Mouse (Mus musculus) T-helper 17 cell (primary cell): ENCODE results near the gene Sspo.

Source experiments
- in situ Hi-C, 2 experiments: fragments of 300-600 bp; cut with MboI, MseI; formaldehyde crosslinking; loops; 1 replicate in 1 of 2; 2 replicates in 1 of 2; pipeline ENCODE4 v1.15.1; 2025; ENCODE audit warnings: high pct_unique_total_duplicates in 2 of 2

The Sspo gene

DNA sequence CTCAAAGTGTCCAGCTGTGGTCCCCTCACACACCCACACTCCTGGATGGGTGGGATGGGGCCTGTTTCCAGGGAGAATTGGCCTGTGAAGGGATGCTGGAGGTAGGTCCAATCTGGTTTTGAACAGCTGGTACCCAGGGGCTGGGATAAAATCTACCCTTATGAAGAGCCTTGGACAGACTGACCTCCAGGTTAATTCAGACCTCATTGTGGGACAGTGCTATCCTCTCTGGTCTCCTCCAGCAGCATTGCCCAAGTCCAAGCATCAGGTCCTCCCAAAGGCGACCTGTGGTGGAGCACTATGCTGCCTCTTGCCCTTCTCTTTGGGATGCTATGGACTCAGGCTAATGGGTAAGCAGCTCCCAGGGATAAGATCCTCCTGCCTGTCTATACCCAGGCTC lies at the start of gene Sspo:
Sspo (plus strand) TSS at position 301 of the 400 bp plus-strand sequence.
- in situ Hi-C loops = no loop called here

DNA sequence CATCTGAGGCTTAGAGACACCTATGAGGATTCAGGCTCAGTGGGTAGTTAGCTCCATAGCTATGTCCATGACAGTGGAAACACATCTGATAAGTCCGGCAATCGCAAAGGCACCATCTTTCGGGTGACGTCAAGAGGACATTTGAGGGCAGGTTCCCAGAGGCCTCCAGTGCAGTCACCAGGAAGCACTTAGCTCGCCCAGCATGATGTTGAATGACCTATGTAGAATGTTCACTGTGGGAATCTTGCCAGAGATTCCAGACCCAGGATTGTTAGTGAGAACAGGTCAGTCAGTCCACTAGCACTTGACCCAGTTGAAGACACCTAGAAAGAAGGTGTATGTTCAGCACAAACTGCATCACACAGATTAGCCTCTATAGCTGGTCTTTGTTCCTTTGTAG lies 48.1 kb upstream of the Sspo start:
- in situ Hi-C loops = loop anchor here in 1 of 2 experiments (10.0 kb wide), 1 partner anchor 745 kb away; no protein-coding TSS in a partner anchor

DNA sequence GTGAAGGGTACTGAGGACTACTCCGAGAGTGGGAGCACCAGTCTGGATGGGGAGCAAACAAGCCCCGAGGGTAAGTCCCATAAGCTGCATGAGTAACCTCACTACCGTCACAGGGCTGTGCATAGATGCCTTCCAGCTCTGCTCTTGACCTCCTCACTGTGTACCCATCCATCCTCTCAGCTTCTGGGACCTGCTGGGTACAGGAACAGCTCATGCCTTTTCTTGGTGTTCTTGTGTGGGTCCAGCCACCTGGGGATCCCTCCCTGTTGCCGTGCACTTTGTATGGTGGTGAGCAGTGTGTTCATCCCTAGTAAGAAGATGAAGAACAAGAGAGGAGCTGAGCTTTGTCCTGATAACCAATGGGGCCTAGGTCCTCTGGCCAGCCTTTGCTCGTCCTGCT lies 44.0 kb upstream of the Sspo start:
- in situ Hi-C loops = no loop called here

DNA sequence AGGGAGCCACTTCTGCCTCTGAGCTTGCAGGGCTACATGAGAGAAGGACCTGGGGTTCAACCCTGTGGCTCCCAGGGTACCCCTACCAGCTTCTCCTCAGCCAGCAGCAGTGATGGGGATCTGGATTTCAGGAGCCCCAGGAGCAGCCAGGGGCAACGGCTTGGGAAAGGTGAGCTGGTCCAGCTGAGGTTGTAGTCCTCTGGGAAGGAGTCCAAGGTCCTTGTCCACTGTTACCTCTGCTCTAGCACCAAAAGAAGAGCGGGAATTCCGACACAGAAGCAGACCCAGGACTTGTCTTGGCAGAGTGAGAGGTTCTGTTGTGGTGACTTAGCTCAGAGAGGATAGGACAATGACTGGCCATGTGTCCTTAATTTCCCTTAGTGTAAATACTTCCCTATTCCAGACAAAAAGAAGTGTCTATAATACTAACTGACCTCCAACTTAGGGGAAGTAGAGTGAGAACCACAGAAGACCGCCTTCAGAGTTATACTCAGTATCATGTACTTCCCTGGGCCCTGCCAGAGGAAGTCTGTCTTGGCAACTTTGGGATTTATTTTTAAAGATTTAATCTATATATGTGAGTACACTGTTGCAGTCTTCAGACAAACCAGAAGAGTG lies 38.2 kb upstream of the Sspo start:
- in situ Hi-C loops = no loop called here

DNA sequence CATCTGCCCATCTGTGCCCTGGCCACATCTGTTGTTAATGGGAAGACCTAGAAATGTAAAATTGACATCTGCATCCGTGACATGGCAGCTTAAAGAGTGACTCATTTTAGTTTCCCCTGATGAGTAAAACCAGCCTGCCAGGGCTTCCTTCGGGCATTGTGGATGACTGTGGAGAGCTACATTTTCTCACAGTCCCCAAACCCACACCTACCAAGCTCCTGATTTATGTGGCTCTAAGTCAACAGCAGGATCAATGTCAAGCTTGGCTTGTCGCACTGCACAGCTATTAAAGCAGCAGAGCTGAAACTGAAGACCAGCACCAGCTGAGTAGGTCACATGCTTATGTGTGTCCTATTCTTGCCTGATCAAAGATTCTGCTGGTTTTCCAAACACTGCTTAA lies 37.5 kb upstream of the Sspo start:
- in situ Hi-C loops = no loop called here

DNA sequence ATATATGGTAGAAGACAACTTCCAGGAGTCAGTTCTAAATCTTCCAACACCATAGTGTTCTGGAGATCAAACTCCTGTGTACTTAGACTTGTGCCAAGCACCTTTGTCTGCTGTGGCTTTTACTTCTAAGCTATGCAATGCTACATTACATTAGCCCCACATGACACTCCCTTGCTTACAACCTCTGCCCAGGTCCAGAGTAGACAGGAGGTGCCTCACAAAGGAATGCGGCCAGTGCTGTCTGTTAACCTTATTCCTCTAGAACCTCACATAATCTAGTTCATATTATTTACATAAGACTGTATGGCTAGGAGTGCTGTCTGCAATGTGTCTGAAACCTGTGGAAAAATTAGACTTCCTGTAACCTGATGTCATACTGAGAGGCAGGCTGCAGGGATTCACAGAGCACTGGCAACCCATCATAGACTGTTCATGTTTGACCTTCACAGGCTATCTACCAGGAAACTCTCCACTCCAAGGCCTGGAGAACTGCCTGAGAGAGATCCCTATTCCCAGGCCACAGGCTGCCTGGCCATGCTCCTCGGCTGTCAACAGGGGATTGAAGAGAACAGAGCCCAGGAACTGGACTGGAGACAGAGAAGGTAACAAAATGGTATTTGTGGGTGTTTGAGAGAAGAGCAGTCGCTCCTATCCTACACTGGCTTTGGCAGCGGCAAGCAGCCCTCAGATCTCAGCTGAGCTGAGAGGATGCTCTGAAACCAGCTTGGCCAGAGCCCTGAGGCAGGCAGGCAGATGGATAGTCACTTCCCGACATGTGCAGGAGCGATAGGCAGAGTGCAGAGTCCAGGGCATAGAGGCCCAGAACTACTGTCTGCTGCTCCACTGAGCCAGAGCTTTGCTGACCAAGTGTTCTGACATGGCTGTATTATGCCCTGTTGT lies 36.6 kb upstream of the Sspo start:
- in situ Hi-C loops = no loop called here

DNA sequence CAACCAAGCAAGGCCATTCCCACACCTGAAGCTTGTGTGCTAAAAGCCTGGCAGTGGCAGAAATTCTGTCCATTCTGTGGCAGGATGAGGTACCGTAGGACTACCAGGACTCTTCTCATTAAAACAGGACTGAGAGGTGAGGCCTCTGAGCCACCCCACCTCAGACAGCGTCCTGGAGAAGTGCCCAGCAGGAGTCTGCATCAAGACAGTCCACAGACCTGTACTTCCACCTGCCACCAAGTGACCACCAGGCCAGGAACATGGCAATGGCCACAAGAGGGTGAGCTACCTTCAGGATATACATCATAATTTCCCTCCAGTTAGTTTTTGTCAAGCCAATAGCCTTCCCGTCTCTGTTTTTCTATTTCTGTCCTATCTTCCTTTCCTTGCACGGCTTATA lies 35.9 kb upstream of the Sspo start:
- in situ Hi-C loops = no loop called here

DNA sequence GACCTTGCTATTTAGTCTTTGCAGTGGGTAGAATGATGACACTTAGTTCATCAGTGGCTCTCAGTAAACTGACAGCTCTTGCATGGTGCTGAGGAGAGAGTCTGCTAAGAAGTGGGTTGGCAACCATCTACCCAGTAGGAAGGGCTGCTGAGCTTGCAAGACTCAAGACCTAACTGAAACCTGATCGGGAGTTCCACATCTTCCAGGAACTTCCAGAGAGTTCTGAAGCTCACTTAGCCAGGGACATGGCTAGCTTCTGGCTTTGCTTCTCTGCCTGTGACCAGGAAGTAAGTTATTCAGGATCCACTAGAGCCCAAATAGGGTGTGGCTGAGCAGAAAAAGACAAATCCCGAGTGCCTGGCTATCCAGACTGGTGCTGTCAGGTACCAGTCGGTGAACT lies 35.4 kb upstream of the Sspo start:
- in situ Hi-C loops = no loop called here

DNA sequence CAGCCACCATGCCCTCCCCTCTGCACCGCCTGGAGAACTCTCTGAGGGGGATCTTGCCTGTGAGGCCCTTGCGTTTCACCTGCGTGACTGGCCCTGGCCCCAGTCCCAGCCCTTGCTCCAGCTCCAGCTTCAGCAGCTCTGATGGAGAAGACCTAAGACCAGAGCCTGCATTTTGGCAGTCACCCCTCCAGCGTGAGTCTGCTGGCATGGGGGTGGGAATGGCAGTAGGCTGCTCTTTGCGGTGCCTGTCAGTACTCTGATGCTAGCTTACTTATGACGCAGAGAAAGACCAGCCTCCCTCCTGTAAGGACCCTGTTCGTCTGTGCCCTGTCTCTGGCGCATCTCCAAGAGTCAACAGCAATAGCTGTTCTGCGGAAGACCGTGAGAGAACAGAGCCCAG lies 34.9 kb upstream of the Sspo start:
- in situ Hi-C loops = no loop called here

DNA sequence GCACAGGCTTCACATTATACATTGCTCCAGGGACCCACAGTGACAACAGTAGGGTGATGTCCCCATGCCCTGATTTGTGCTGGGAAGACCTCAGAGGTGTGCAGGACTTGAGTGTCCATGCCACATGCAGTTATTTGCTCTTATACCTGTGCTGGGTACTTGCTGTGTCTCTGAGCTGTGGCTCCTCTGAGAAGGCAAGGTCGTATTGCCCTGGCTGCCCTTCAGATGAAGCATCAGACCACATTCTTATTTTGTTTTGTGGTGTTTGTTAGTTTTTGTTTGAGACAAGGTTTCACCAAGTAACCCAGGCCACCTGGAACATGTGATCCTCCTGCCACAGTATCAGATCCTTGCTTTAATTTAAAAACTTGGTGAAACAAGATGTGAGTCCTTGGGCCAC lies 33.1 kb upstream of the Sspo start:
- in situ Hi-C loops = no loop called here

DNA sequence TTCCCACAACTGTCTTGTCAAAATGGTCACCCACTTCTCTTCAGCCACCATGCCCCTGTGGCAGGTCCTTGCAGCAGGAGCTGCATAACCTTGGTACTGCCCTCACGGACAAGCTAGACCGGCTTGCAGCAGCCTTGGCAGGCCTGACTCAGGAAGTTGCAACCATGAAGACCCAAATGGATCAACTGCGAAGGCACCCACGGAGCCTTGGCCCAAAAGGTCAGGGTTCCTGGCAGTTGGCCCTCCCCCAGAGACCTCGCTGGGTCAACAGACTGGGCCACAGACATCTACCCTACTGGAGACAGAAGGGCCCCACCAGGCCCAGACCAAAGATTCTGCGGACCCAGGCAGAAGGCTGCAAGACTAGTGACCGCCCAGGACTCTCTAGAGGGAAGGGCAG lies 32.4 kb upstream of the Sspo start:
- in situ Hi-C loops = no loop called here

DNA sequence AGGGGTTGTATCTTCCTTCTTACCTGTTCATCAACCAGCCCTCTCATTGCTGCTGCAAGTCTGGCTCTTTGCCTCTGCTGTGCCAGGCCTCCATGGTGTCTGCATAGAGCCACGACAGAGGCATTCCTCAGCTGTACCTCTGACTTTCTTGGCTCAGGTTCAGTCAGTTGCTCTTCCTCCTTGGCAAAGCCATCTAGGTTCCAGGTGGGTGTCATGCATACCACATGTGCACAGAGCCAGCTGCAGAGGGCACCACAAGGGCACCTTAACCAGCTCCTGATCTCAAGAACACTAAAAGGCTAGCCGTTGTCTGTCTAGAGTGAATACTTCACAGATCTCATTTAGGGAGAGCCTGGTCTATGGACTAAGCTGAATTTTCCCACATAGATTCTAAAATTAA lies 31.5 kb upstream of the Sspo start:
- in situ Hi-C loops = no loop called here

DNA sequence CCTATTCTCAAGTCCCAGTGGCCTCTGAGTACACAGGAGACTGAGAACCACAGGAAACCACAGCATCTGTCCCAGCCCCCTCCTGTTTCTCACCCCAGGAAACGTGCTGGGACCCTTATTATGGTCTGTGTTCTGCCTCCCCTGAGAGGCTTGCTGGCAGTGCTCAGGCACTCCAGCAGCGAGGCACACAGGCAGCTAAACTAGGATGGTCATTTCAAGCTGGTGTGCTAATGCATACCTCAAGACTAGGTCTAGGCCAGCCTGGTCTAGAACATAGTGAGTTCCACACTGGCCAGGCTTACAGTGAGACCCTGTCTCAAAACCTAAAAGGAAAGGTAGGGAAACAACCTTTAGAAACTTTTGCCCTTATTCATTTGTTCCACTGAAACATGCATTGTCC lies 27.4 kb upstream of the Sspo start:
- in situ Hi-C loops = no loop called here

DNA sequence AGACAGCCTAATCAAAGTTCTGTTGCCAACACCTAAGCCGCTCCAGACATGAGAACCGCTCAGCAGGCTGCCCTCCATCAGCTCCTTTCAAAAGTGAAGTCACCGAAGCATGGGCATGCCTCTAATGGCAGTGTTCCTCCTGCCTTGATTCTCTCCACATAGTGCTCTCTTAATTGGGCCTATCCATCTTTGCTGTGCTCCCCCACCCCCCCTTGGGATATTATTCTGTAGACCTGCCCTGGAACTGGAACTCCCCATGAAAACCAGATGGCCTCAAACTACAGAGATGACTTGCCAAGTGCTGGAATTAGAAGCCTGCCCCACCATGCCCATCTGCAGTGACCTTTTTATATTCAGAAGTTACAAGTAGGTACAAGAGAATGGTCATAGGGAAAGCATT lies 24.7 kb upstream of the Sspo start:
- in situ Hi-C loops = no loop called here

DNA sequence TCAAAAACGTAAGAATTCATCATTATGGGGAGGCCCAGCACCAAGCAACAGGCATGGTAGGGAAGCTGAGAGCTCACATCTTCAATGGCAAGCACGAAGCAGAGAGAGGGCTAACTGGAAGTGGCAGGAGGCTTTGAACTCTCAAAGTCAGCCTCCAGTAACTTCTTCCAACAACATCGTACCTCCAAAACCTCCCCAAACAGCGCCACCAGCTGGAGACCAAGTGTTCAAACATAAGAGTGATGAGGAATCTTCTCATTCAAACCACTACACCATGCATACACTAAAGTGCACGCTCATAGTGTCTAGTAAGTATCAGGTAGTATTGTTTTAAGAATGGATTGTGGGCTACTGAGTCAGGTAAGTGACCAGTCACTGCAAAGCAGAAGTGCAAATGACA lies 24.0 kb upstream of the Sspo start:
- in situ Hi-C loops = no loop called here

DNA sequence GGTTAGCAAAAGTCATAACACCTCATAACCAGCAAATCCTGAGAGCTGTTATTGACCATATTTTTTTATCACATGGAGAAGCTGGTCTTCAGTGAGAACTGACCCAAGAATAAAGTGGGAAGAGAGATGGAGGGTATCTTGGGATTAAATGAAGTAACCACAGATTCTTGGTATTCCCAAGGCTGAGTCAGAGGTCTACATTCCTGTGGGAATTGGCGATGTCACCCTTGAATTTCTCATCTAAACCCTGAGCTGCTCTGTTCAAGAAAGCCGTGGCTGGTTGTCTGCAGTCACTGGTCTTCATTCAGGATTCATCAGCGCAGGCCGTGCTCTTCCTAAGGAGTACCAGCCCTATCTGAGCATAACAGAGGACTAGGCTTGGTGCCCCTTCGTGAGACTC lies 21.1 kb upstream of the Sspo start:
- in situ Hi-C loops = no loop called here

DNA sequence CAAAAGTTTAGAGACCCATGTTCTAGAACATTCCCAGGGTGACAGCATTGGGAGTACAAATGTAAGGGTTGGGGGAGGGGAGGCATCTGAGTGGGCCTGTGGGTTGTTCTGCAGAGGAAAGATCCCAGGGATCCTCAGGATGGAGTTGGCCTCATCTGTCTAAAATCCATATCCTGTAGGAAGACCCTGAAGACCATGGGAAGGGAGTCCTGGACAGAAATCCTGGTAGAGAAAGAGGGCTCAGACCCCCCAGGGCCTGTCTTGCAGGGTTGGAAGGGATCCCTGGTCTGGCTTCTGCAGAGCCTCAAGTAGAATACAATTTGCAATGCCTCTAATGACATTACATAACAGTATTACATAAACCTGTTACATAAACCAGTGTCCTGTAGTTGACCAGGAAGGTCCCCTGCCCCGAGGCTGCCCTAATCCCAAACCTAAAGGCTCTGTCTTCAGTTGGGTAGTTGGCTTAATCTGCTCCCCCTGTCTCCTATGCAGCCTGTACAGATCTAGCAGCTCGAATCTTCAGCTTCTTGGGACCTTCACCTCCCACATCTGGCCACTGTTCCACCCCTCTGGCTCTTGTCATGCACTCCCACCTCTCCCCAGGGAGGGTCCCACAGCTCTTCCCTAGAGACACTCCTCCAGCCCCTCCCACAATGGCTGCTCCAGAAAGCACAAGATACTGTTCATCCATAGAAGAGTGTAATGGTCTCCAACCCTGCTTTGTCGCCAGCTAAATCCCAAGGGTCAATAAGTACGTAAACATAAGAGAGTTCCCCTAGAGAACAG lies 19.1 kb upstream of the Sspo start:
- in situ Hi-C loops = no loop called here

DNA sequence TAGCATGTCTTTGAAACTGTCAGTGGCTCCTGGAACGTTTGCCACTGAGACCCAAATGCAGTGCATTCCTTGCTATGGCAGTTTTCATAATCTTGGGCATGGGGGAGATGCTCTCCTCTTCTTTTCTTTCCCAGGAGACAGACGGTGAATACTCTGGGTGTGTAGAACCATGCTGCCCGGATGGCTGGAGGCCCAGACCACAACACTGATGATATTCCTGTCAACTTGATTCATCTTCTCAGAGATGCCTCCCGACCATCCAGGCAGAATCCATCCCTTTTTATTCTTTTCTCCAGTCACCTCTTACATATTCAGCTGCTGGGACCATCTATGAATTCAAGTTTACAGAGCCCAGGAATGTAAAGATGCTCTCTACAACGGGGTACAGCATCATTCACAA lies 17.3 kb upstream of the Sspo start:
- in situ Hi-C loops = no loop called here

DNA sequence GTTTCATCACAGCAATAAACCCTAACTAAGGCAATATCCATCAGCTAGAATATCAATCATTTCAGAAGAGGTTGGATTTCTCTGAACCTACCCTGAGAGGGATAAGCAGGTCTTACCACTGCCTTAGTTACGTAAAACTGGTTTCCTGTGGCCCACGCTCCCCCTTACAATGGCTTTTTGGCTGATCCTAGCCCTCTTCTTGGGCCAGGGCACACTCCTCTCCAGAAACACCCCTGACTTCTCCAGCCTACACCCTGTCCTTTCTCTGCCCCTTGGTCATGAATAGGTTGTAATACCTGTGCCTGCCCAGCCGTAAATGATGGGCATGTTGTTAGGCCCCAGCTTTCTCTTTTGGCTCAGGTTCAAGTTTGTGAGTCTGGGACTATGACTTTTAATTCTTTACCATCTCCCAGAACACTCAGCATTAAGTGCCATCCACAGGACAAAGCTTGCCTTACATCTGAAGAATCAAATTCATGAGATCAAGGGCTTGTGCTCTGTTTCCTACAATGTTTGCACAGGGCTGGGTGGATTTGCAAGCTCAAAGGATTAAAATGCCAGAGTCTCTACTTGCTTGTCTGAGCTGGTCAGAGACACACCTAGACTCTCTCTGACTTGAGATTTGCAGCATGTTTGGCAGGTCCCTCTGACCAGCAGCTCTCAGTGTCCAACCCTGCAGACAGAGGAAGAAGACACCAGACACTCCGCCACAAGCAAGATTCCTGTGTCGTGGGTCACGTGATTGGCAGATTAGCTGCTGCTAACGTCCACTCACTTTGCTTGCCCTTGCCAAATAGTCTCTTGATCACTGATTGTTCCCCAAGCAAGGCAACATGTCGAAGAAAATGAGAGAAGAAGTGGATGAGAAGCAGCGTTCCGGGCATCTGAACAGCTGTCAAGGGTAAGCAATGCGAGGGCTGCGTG lies 14.9 kb upstream of the Sspo start:
- in situ Hi-C loops = no loop called here

DNA sequence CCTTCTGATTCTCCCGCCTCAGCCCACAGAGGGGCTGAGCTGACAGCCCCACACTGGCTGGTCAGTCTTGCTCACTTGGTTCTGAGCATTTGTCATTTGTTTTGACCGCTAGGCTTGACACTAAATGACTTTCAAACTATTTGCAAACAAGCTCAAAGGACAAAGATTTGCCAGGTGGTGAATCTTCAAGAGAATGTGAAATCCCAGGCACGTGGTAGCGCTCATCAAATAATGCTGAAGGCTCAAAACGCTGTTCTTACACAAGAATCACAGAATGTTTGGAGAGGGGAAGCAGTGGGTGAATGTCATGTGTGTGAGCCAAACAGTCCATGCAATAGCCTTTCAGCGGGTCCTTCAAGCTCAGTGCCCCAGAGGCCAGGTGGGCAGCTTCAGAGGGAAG lies 13.4 kb upstream of the Sspo start:
- in situ Hi-C loops = no loop called here

DNA sequence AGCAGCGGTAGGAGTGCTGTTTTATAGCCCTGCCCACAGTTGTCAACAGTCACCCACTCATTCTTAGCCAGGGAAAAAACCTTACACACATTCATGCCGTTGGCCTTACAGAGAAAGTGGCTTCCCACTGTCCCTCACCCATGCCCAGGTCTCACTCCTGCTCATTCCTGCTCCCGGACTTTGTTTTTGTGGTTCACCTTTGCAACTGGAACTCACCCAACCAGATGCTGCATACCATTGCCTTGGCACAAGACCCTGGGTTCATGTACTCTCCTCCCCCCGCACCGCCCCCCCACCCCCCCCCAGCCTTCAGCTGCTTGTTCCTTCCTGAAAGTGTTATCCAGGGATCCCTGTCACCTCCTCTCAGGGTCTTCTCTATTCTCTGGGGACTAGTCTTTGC lies 12.9 kb upstream of the Sspo start:
- in situ Hi-C loops = no loop called here
